ENCODE assay signal across 20 mouse cellular contexts in genomic region chr8:95816044-95816708, GRCm38 (mm10). TPM values are rescaled to one million over a fixed set of nuclear protein-coding genes. Genes with fewer than 3 reads are reported as not detected.
DNase-seq lines count a peak whose midpoint lies in the region; ATAC-seq and TF ChIP-seq lines count a peak whose summit lies in the region.
"Had no signal": no experiment of that assay in that cellular context is flagged by ENCODE, and none has a peak within 500 bp of the region (broad histone marks: within the 10 kb centered on the region; RNA-seq: fewer than 3 reads in every experiment).

No protein-coding gene starts in this region.

- ATAC-seq in heart, embryonic 16.5 days (replicated peaks; ENCODE audit: extremely low read depth, insufficient read depth, low FRiP score) = no peak
- peak; percentile 44; the same call in 1 of the 2 replicates for ATAC-seq in stomach, embryonic 16.5 days (ENCODE audit: insufficient read depth, low FRiP score)
- no peak for ATAC-seq in cerebellum, adult (ENCODE audit: insufficient number of reproducible peaks, low FRiP score, low TSS enrichment)
- ATAC-seq: inflammation-experienced regulatory T-cells, adult 6 months; lung, postnatal 0 days; midbrain, embryonic 13.5 days had no signal

- peaks cover 25% of the 10 kb centered on the region for H3K4me1 ChIP-seq in heart, embryonic 16.5 days (ENCODE audit: control insufficient read depth, insufficient read depth, low read length)
- H3K4me1 ChIP-seq in stomach, embryonic 16.5 days (ENCODE audit: control insufficient read depth, insufficient read depth, low read length) = 0 out of 2 replicates have a peak, but pooled peaks cover 3% of the 10 kb centered on the region
- H3K4me1 ChIP-seq: forebrain, embryonic 12.5 days; neural tube, embryonic 15.5 days had no signal

- H3K27ac ChIP-seq in heart, embryonic 16.5 days (ENCODE audit: low read length) = peak overlapping the region; percentile 35
- H3K27ac ChIP-seq in stomach, embryonic 16.5 days (ENCODE audit: low read length) = no peak overlapping the region
- H3K27ac ChIP-seq: embryonic facial prominence, embryonic 10.5 days; forebrain, embryonic 12.5 days; kidney, embryonic 15.5 days; liver, embryonic 14.5 days; midbrain, embryonic 13.5 days; neural tube, embryonic 15.5 days had no signal

- no peaks in the 10 kb centered on the region for H3K36me3 ChIP-seq in heart, embryonic 16.5 days (ENCODE audit: control insufficient read depth, insufficient read depth)
- H3K36me3 ChIP-seq in stomach, embryonic 16.5 days (ENCODE audit: control insufficient read depth, insufficient read depth, low read length) = no peaks in the 10 kb centered on the region
- H3K36me3 ChIP-seq: embryonic facial prominence, embryonic 10.5 days; forebrain, embryonic 12.5 days; kidney, embryonic 15.5 days; midbrain, embryonic 13.5 days; neural tube, embryonic 15.5 days had no signal

- no peak for TF ChIP-seq CTCF in brain, embryonic 14.5 days (IDR thresholded peaks at IDR 0.05; ENCODE audit: borderline replicate concordance, extremely low read depth, insufficient read depth, insufficient read length)

- H3K9ac ChIP-seq in heart, embryonic 16.5 days (ENCODE audit: low read length) = peak overlapping the region; percentile 20; the same call in 1 of the 2 replicates
- H3K9ac ChIP-seq in stomach, embryonic 16.5 days (ENCODE audit: low read length) = no peak overlapping the region
- H3K9ac ChIP-seq: forebrain, embryonic 12.5 days; kidney, embryonic 15.5 days; liver, embryonic 14.5 days; midbrain, embryonic 13.5 days; neural tube, embryonic 15.5 days had no signal

- no peaks in the 10 kb centered on the region for H3K27me3 ChIP-seq in heart, embryonic 16.5 days (ENCODE audit: control insufficient read depth, insufficient read depth, low read length)
- H3K27me3 ChIP-seq in stomach, embryonic 16.5 days (ENCODE audit: control insufficient read depth, insufficient read depth, low read length) = no peaks in the 10 kb centered on the region
- H3K27me3 ChIP-seq: forebrain, embryonic 12.5 days; kidney, embryonic 15.5 days; midbrain, embryonic 13.5 days; neural tube, embryonic 15.5 days had no signal

- 39% methylated on average over 6 of the region's 6 CpGs for WGBS in heart, embryonic 16.5 days
- 34% methylated on average over 6 of the region's 6 CpGs for WGBS in stomach, embryonic 16.5 days

- no peaks in the 10 kb centered on the region for H3K9me3 ChIP-seq in heart, embryonic 16.5 days (replicated peaks; ENCODE audit: control insufficient read depth, low read length)
- H3K9me3 ChIP-seq in stomach, embryonic 16.5 days (replicated peaks; ENCODE audit: control insufficient read depth, low read length) = no peaks in the 10 kb centered on the region
- H3K9me3 ChIP-seq: embryonic facial prominence, embryonic 10.5 days; forebrain, embryonic 12.5 days; kidney, embryonic 15.5 days; midbrain, embryonic 13.5 days; neural tube, embryonic 15.5 days had no signal

- H3K4me2 ChIP-seq in heart, embryonic 16.5 days (ENCODE audit: low read depth, low read length) = no peak overlapping the region
- H3K4me2 ChIP-seq in stomach, embryonic 16.5 days (ENCODE audit: low read depth, low read length) = no peak overlapping the region
- H3K4me2 ChIP-seq: forebrain, embryonic 12.5 days; kidney, embryonic 15.5 days; midbrain, embryonic 13.5 days; neural tube, embryonic 15.5 days had no signal

- no peak overlapping the region for H3K4me3 ChIP-seq in heart, embryonic 16.5 days (ENCODE audit: low read length)
- H3K4me3 ChIP-seq in stomach, embryonic 16.5 days (replicated peaks; ENCODE audit: low read length) = no peak overlapping the region
- H3K4me3 ChIP-seq: embryonic facial prominence, embryonic 10.5 days; forebrain, embryonic 12.5 days; kidney, embryonic 15.5 days; midbrain, embryonic 13.5 days; neural tube, embryonic 15.5 days had no signal

- TF ChIP-seq POLR2A in brain, embryonic 14.5 days (IDR thresholded peaks at IDR 0.05; ENCODE audit: borderline replicate concordance, extremely low read depth, insufficient read depth, insufficient read length, poor library complexity, severe bottlenecking) = no peak

- DNase-seq in heart, adult 11 months = no peak
- peak; percentile 88 for DNase-seq in ES-CJ7 (ENCODE audit: low read depth, low spot score)
- peak; percentile 21 for DNase-seq in brain, embryonic 14.5 days (ENCODE audit: low read depth)
- no peak for DNase-seq in cerebellum, postnatal 10 days
- DNase-seq: cerebellum, adult 8-10 months; gastrocnemius, postnatal 25 days; layer of hippocampus, postnatal 36 days; right cerebral cortex, postnatal 14 days; spleen, adult 18-20 months had no signal

RNA-seq across cellular contexts. Expression of gene Cnot1, which starts 8.9 kb away (rescaled TPM):
- 49.2 and 51.2 TPM in 2 replicates for polyA plus RNA-seq in heart, embryonic 16.5 days (2015; fragmentation: Nextera tagmentation; extraction: Ambion mirVana)
- polyA plus RNA-seq in brain, embryonic 14.5 days (2012; rRNA removed) = 95.3 and 115 TPM in 2 replicates
- polyA plus RNA-seq in stomach, embryonic 16.5 days (2015; fragmentation: Nextera tagmentation; extraction: Ambion mirVana) = 66.0 and 70.4 TPM in 2 replicates

RNA-seq across cellular contexts. Expression of gene Sap18b, which starts 9.0 kb away (rescaled TPM):
- polyA plus RNA-seq in heart, embryonic 16.5 days (2015; fragmentation: Nextera tagmentation; extraction: Ambion mirVana) = 228 and 285 TPM in 2 replicates
- polyA plus RNA-seq in brain, embryonic 14.5 days (2012; rRNA removed) = 70.2 and 77.9 TPM in 2 replicates
- polyA plus RNA-seq in stomach, embryonic 16.5 days (2015; fragmentation: Nextera tagmentation; extraction: Ambion mirVana) = 327 and 366 TPM in 2 replicates

RNA-seq across cellular contexts. Expression of gene Slc38a7, which starts 37.2 kb away (rescaled TPM):
- polyA plus RNA-seq in heart, embryonic 16.5 days (2015; fragmentation: Nextera tagmentation; extraction: Ambion mirVana) = 11.4 and 11.7 TPM in 2 replicates
- 36.1 and 38.0 TPM in 2 replicates for polyA plus RNA-seq in brain, embryonic 14.5 days (2012; rRNA removed)
- 13.7 and 14.5 TPM in 2 replicates for polyA plus RNA-seq in stomach, embryonic 16.5 days (2015; fragmentation: Nextera tagmentation; extraction: Ambion mirVana)

Comparison
In these comparisons a context has a peak if more than half of its experiments do, and no peak if none do; other contexts are left out.
1. DNase-seq: peak in ES-CJ7 (single experiment) and brain, embryonic 14.5 days (single experiment); none in heart, adult 11 months (single experiment) and cerebellum, postnatal 10 days (0 of 2).